Mouse (Mus musculus) neural tube, embryonic 14.5 days (tissue): ENCODE data around the gene Snrpd3. TPM values are rescaled to one million over a fixed set of nuclear protein-coding genes. Genes with fewer than 3 reads are reported as not detected.
A peak's percentile ranks its signal among the peaks of the same experiment; 100 is the strongest.

Experiments
- ATAC-seq: fragments of 200-750 bp; cut with Nextera tagmentation; 2 replicates; pipeline ENCODE4 v1.8.0; 2017; ENCODE audit warnings: low read depth, mild to moderate bottlenecking, moderate TSS enrichment, moderate library complexity
- H3K27ac ChIP-seq: fragments of 300-500 bp; sonication (generic); 2 replicates; pipeline ENCODE4 v1.5.1; 2014; ENCODE audit warnings: low read depth, mild to moderate bottlenecking, control low read depth, low read length, moderate library complexity, mixed read lengths
- H3K27me3 ChIP-seq: fragments of 300-500 bp; sonication (generic); 2 replicates; pipeline ENCODE4 v1.6.1; 2014; ENCODE audit warnings: low read length; ENCODE audit not compliant: control insufficient read depth, insufficient read depth
- H3K36me3 ChIP-seq: fragments of 300-500 bp; sonication (generic); 2 replicates; pipeline ENCODE4 v1.6.1; 2014; ENCODE audit warnings: low read length, mixed read lengths; ENCODE audit not compliant: control insufficient read depth, insufficient read depth
- H3K4me1 ChIP-seq: fragments of 300-500 bp; sonication (generic); 2 replicates; pipeline ENCODE4 v1.6.1; 2014; ENCODE audit warnings: low read length; ENCODE audit not compliant: control insufficient read depth, insufficient read depth
- H3K4me2 ChIP-seq: fragments of 300-500 bp; sonication (generic); 2 replicates; pipeline ENCODE4 v1.6.1; 2014; ENCODE audit warnings: mild to moderate bottlenecking, low read depth, low read length, control low read depth
- H3K4me3 ChIP-seq: fragments of 300-500 bp; sonication (generic); 2 replicates; pipeline ENCODE4 v1.5.1; 2014; ENCODE audit warnings: low read depth, low read length, control low read depth, mixed read lengths
- H3K9ac ChIP-seq: fragments of 300-500 bp; sonication (generic); replicated peaks from 2 replicates; pipeline ENCODE4 v1.6.1; 2014; ENCODE audit warnings: low read depth, mild to moderate bottlenecking, control low read depth, low read length, mixed read lengths
- H3K9me3 ChIP-seq: fragments of 300-500 bp; sonication (generic); 2 replicates; pipeline ENCODE4 v1.6.1; 2016; ENCODE audit warnings: low read length; ENCODE audit not compliant: control insufficient read depth
- WGBS: fragments of 180-500 bp; shearing (Covaris S2); extraction: QIAGEN DNeasy Blood & Tissue Kit; methylation state at CpG from one replicate; pipeline ENCODE4 v1.1.7; 2014; 5-methylcytosine and 5-hydroxymethylcytosine counted together
- polyA plus RNA-seq: library from polyadenylated mRNA; unstranded; fragments of >200 nt; fragmentation: Nextera tagmentation; extraction: Ambion mirVana; gene quantifications from 2 replicates; pipeline ENCODE4 v1.2.1, GENCODE M21; 2014

Snrpd3 gene
- polyA plus RNA-seq, 1 experiment from 2014 or later, result 113 TPM

DNA sequence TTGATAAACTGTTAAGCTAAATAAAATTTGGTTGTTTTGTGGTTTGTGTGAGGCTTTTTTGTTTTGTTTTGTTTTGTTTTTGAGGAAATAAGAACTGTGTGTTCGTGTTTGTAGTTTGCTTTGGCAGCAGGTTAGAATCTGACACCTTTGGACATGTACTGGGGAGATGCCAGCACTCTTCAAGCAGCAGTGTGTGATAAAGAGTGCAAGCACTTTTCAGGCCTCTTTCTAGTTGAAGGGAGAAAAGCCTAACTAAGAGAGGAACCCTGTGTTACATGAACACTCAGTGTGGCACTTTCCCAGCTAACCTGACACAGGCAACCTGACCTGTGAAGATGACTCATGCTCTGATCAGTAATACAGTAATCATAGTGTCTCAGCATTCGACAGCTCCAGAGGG, 18.1 kb downstream of the Snrpd3 start:
- H3K27ac ChIP-seq, result no peak overlapping the region
- H3K36me3 ChIP-seq, result peaks cover 16% of the 10 kb centered on the region; the same call in 1 of the 2 replicates
- H3K4me3 ChIP-seq, result no peak overlapping the region
- H3K4me2 ChIP-seq, result no peak overlapping the region
- H3K9me3 ChIP-seq, result no peaks in the 10 kb centered on the region
- no peaks in the 10 kb centered on the region for H3K4me1 ChIP-seq
- 87% methylated on average over 2 of the region's 2 CpGs for WGBS
- no peak overlapping the region for H3K9ac ChIP-seq
- H3K27me3 ChIP-seq, result no peaks in the 10 kb centered on the region
- no peak for ATAC-seq

DNA sequence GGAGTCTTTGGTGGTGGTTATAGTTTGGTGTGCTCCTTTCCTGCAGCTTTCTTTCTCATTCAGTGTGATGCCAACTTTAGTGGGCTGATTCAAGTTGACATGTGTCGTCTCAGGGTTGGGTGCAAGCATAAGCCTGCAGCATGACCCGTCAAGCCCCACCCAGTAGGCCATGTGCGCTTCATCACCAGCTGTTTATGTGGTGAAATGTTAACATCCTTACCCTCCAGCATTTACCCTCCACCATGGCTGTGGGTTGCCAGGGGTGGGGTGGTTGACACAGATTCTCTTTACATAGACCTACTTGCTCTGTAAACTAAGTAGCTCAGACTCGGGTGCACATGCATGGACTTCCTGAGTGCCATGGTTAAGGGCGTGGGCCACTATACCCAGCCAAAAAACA, 18.8 kb downstream of the Snrpd3 start:
- no peak overlapping the region for H3K9ac ChIP-seq
- over 99% methylated on average over 5 of the region's 5 CpGs for WGBS
- no peaks in the 10 kb centered on the region for H3K27me3 ChIP-seq
- peaks cover 16% of the 10 kb centered on the region; the same call in 1 of the 2 replicates for H3K36me3 ChIP-seq
- no peak overlapping the region for H3K27ac ChIP-seq
- H3K4me1 ChIP-seq, result no peaks in the 10 kb centered on the region
- H3K4me2 ChIP-seq, result no peak overlapping the region
- no peak overlapping the region for H3K4me3 ChIP-seq
- no peaks in the 10 kb centered on the region for H3K9me3 ChIP-seq
- ATAC-seq, result no peak

DNA sequence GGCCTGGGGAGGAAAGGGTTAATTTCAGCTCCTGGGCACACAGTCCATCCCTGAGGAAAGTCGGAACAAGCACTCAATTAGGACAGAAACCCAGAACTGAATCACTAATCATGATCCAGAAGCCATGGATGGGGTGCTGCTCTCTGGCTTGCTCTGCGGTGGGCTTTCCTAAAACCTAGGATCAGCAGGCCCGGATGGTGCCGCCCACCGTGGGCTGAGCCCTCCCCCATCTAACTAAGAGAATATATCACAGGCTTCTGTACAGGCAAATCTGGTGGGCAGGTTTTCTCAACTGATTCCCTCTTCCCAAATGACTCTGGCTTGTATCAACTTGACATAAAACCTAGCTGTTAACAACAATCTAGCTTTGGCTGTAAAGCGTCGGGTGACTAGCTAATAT, 30.6 kb downstream of the Snrpd3 start:
- no peaks in the 10 kb centered on the region for H3K36me3 ChIP-seq
- no peak overlapping the region for H3K27ac ChIP-seq
- H3K9me3 ChIP-seq, result no peaks in the 10 kb centered on the region
- no peak for ATAC-seq
- no peak overlapping the region for H3K4me2 ChIP-seq
- 54% methylated on average over 7 of the region's 7 CpGs for WGBS
- no peak overlapping the region for H3K4me3 ChIP-seq
- no peak overlapping the region for H3K9ac ChIP-seq
- no peaks in the 10 kb centered on the region for H3K27me3 ChIP-seq
- no peaks in the 10 kb centered on the region; the same call in 1 of the 2 replicates for H3K4me1 ChIP-seq

GRCm38 (mm10) chr10:75548486-75548885, 31.1 kb downstream of the Snrpd3 start:
- Histone ChIP-seq H3K36me3 (peaks cover 4% of the 10 kb centered on the region), H3K4me1 (no peaks in the 10 kb centered on the region; the same call in 1 of the 2 replicates), H3K9ac (no peak overlapping the region), H3K27me3 (no peaks in the 10 kb centered on the region), H3K4me2 (no peak overlapping the region), H3K27ac (no peak overlapping the region), H3K9me3 (no peaks in the 10 kb centered on the region), H3K4me3 (no peak overlapping the region)
- WGBS, result 30% methylated on average over 14 of the region's 14 CpGs
- ATAC-seq, result peak; percentile 85

DNA sequence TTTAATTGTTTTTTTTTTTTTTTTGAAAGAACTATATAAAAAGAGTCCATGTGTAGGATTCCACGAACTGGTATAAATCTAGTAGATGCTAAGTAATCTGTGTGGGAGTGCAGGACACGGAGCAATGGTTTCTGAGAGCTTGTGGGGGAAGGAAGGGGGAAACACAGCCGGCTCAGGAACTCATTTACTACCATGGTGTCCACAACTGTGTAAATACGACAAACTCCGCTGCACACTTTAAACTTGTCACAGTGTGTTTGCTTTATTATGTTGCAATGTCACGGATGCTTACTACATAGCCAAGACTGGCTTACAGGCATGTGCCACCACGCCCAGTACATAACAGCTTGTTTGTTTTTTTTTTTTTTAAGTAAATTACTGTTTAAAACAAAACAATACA, 32.5 kb downstream of the Snrpd3 start:
- Histone ChIP-seq H3K4me3 (no peak overlapping the region), H3K27me3 (no peaks in the 10 kb centered on the region), H3K27ac (no peak overlapping the region), H3K36me3 (peaks cover 16% of the 10 kb centered on the region), H3K4me2 (no peak overlapping the region), H3K9ac (no peak overlapping the region), H3K4me1 (no peaks in the 10 kb centered on the region; the same call in 1 of the 2 replicates), H3K9me3 (no peaks in the 10 kb centered on the region)
- no peak for ATAC-seq
- 69% methylated on average over 7 of the region's 7 CpGs for WGBS

GRCm38 (mm10) chr10:75551175-75551574, 33.8 kb downstream of the Snrpd3 start:
- no peak overlapping the region for H3K27ac ChIP-seq
- 43% methylated on average over 12 of the region's 12 CpGs for WGBS
- no peak overlapping the region for H3K9ac ChIP-seq
- H3K4me1 ChIP-seq, result no peaks in the 10 kb centered on the region; the same call in 1 of the 2 replicates
- H3K36me3 ChIP-seq, result peaks cover 27% of the 10 kb centered on the region
- H3K27me3 ChIP-seq, result no peaks in the 10 kb centered on the region
- H3K4me3 ChIP-seq, result no peak overlapping the region
- ATAC-seq, result no peak
- no peak overlapping the region for H3K4me2 ChIP-seq
- H3K9me3 ChIP-seq, result no peaks in the 10 kb centered on the region

- WGBS, result 80% methylated on average over 2 of the region's 2 CpGs
- Histone ChIP-seq H3K27ac (no peak overlapping the region), H3K9me3 (no peaks in the 10 kb centered on the region), H3K36me3 (peaks cover 27% of the 10 kb centered on the region), H3K9ac (no peak overlapping the region), H3K27me3 (no peaks in the 10 kb centered on the region), H3K4me1 (no peaks in the 10 kb centered on the region; the same call in 1 of the 2 replicates), H3K4me2 (no peak overlapping the region), H3K4me3 (no peak overlapping the region)
- ATAC-seq, result no peak
Observed at GRCm38 (mm10) chr10:75552106-75552505, 34.8 kb downstream of the Snrpd3 start.

GRCm38 (mm10) chr10:75552701-75553450, 35.5 kb downstream of the Snrpd3 start:
- H3K9ac ChIP-seq, result no peak overlapping the region
- H3K4me2 ChIP-seq, result no peak overlapping the region
- peaks cover 27% of the 10 kb centered on the region for H3K36me3 ChIP-seq
- no peaks in the 10 kb centered on the region for H3K9me3 ChIP-seq
- WGBS, result 67% methylated on average over 13 of the region's 13 CpGs
- no peak overlapping the region for H3K4me3 ChIP-seq
- ATAC-seq, result no peak
- no peaks in the 10 kb centered on the region for H3K27me3 ChIP-seq
- peaks cover 7% of the 10 kb centered on the region; the same call in 1 of the 2 replicates for H3K4me1 ChIP-seq
- H3K27ac ChIP-seq, result no peak overlapping the region

- no peak for ATAC-seq
- Histone ChIP-seq H3K9ac (no peak overlapping the region), H3K4me1 (peaks cover 14% of the 10 kb centered on the region), H3K36me3 (peaks cover 27% of the 10 kb centered on the region), H3K27me3 (no peaks in the 10 kb centered on the region), H3K27ac (no peak overlapping the region), H3K4me2 (no peak overlapping the region), H3K9me3 (no peaks in the 10 kb centered on the region), H3K4me3 (no peak overlapping the region)
- WGBS, result 96% methylated on average over 8 of the region's 8 CpGs
Observed at GRCm38 (mm10) chr10:75554090-75554489, 36.7 kb downstream of the Snrpd3 start.
